Mouse (Mus musculus): ENCODE measurements at regions not wholly inside any gene's neighbourhood (a gene's known extent, or its start where the extent isn't known, plus 50 kb on each side); places are given as distances from the start of the nearest gene placed in this dataset.

GRCm38 (mm10) chr9:23068101-23068791 lies 154.6 kb upstream of the Bmper start:
- TF ChIP-seq CTCF (IDR thresholded peaks at IDR 0.05; ENCODE audit: insufficient read depth, low read length) (no peak), POLR2A (IDR thresholded peaks at IDR 0.05; ENCODE audit: borderline replicate concordance, extremely low read depth, low read depth, low read length) (no peak)
